Mouse (Mus musculus) spleen, adult 2 months (tissue): ENCODE results near the gene Npas3.

Experiments
- CTCF ChIP-seq: fragments of 200-500 bp; IDR thresholded peaks from 2 replicates; pipeline ENCODE4 v1.5.1; 2011; ENCODE audit warnings: mild to moderate bottlenecking, inconsistent platforms; ENCODE audit not compliant: insufficient read depth, insufficient read length, insufficient replicate concordance; ENCODE audit errors: extremely low read depth
- POLR2A ChIP-seq: fragments of 200-500 bp; IDR thresholded peaks from 2 replicates; pipeline ENCODE4 v1.6.1; 2011; ENCODE audit warnings: low read depth, low read length, inconsistent platforms

GRCm38 (mm10) chr12:54067419-54067818 lies 818.9 kb downstream of the Npas3 start:
- no peak for TF ChIP-seq CTCF
- no peak for TF ChIP-seq POLR2A
